Mouse (Mus musculus) heart, postnatal 0 days (tissue): ENCODE measurements around the gene Prss42. TPM values are rescaled to one million over a fixed set of nuclear protein-coding genes. Genes with fewer than 3 reads are reported as not detected.
A peak's percentile ranks its signal among the peaks of the same experiment; 100 is the strongest.

Experiments used
- ATAC-seq: fragments of 200-750 bp; cut with Nextera tagmentation; 2 replicates; pipeline ENCODE4 v1.8.0; 2017; ENCODE audit warnings: low read depth, moderate number of reproducible peaks, moderate library complexity; ENCODE audit not compliant: insufficient read depth
- DNase-seq: peaks from one replicate; pipeline ENCODE4 v3.0.0-alpha.2; 2016; ENCODE audit warnings: low spot score
- H3K27ac ChIP-seq: fragments of 300-500 bp; sonication (generic); 2 replicates; pipeline ENCODE4 v1.5.1; 2014; ENCODE audit warnings: low read depth, mild to moderate bottlenecking
- H3K27me3 ChIP-seq: fragments of 300-500 bp; sonication (generic); 2 replicates; pipeline ENCODE4 v1.6.1; 2014; ENCODE audit warnings: low read length, mixed read lengths; ENCODE audit not compliant: control insufficient read depth, insufficient read depth
- H3K36me3 ChIP-seq: fragments of 300-500 bp; sonication (generic); replicated peaks from 2 replicates; pipeline ENCODE4 v1.6.1; 2014; ENCODE audit warnings: low read length, mixed read lengths; ENCODE audit not compliant: control insufficient read depth, insufficient read depth
- H3K4me1 ChIP-seq: fragments of 300-500 bp; sonication (generic); 2 replicates; pipeline ENCODE4 v1.6.1; 2014; ENCODE audit warnings: antibody characterized with exemption; ENCODE audit not compliant: control insufficient read depth, insufficient read depth
- H3K4me2 ChIP-seq: fragments of 300-500 bp; sonication (generic); 2 replicates; pipeline ENCODE4 v1.6.1; 2014; ENCODE audit warnings: low read depth, mild to moderate bottlenecking, low read length, moderate library complexity
- H3K4me3 ChIP-seq: fragments of 300-500 bp; sonication (generic); 2 replicates; pipeline ENCODE4 v1.5.1; 2014; ENCODE audit warnings: low read depth, low read length
- H3K9ac ChIP-seq: fragments of 300-500 bp; sonication (generic); replicated peaks from 2 replicates; pipeline ENCODE4 v1.6.1; 2014; ENCODE audit warnings: low read depth, low read length, mixed read lengths
- H3K9me3 ChIP-seq: fragments of 300-500 bp; sonication (generic); replicated peaks from 2 replicates; pipeline ENCODE4 v1.6.1; 2016; ENCODE audit warnings: low read length; ENCODE audit not compliant: control insufficient read depth
- CTCF ChIP-seq: IDR thresholded peaks from 2 replicates; pipeline ENCODE4 v1.5.1; 2016; ENCODE audit warnings: antibody characterized with exemption, control low read depth, low read depth
- EP300 ChIP-seq: IDR thresholded peaks from 2 replicates; pipeline ENCODE4 v1.6.1; 2016; ENCODE audit warnings: antibody characterized with exemption, low read depth
- WGBS: fragments of 180-500 bp; shearing (Covaris S2); extraction: QIAGEN DNeasy Blood & Tissue Kit; methylation state at CpG from one replicate; pipeline ENCODE4 v1.1.7; 2014; 5-methylcytosine and 5-hydroxymethylcytosine counted together
- polyA plus RNA-seq: library from polyadenylated mRNA; unstranded; fragments of >200 nt; fragmentation: Nextera tagmentation; extraction: Ambion mirVana; gene quantifications from 2 replicates; pipeline ENCODE4 v1.2.1, GENCODE M21; 2015
- total RNA-seq: library from RNA; depleted of rRNA; stranded (reverse); fragments of >200 nt; gene quantifications from 2 replicates; pipeline ENCODE4 v1.2.3, GENCODE M21; 2014; ENCODE audit warnings: low replicate concordance; rRNA removed

Prss42 gene
- total RNA-seq (not detected in 2 replicates), polyA plus RNA-seq (not detected in 2 replicates)

DNA sequence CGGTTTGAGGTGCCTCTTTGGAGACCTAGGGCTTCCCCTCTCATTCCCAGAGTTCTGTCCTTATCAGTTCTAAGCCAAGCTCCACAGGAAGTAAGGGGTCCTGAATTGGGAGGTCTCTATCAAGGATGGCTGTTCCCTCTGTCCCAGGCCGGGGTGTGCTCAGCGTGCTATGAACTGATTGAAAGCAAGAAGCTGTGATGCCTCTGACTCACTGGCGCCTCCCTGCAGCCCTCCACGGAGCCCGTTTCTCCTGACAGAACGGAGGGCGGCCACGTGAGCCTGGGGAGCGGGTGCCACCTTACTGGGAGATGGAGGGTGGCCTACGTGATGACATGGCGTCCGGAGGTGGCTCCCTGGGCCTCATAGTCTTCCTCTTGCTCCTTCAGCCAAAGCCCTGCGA is at the start of gene Prss42:
Gene Prss42 (plus strand): TSS at position 301 of the 400 bp plus-strand sequence.
- no peak for DNase-seq
- no peak within 1 kb of the TSS for H3K9ac ChIP-seq
- whole genome bisulfite sequencing: 90% methylated on average over 14 of the region's 14 CpGs
- H3K9me3 ChIP-seq: no peaks in the 10 kb centered on the region
- no peaks in the 10 kb centered on the region for H3K27me3 ChIP-seq
- H3K4me3 ChIP-seq: no peak within 1 kb of the TSS
- no peak for TF ChIP-seq CTCF
- TF ChIP-seq EP300: no peak
- no peak within 1 kb of the TSS for H3K4me2 ChIP-seq
- H3K4me1 ChIP-seq: no peaks in the 10 kb centered on the region
- no peak within 1 kb of the TSS for H3K27ac ChIP-seq
- ATAC-seq: no peak
- no peaks in the 10 kb centered on the region for H3K36me3 ChIP-seq

DNA sequence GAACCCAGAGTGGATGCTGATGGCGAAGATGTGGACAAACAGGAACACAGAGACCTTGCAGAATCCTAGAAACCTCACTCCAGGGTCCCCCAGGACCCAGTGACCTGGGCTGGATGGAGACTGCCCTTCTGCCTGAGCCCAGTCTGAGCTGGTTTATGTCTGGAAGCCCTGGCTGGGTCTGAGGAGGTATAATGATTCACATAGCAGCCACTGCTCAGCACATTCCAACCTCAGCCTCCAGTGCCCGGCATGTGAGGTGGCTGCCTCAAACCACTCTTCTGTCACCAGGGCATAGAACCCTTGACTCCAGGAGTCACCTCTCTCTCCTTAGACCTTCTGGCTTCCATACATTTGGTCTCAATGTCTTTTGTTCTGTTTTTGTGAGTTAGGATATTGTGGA is 49.5 kb upstream of the Prss42 start:
- peak; percentile 4 for DNase-seq
- no peak for ATAC-seq
- Histone ChIP-seq H3K27ac (no peak overlapping the region), H3K4me1 (peaks cover 23% of the 10 kb centered on the region), H3K4me3 (no peak overlapping the region), H3K9ac (no peak overlapping the region), H3K9me3 (no peaks in the 10 kb centered on the region), H3K27me3 (peaks cover 15% of the 10 kb centered on the region; the same call in 1 of the 2 replicates), H3K4me2 (no peak overlapping the region), H3K36me3 (no peaks in the 10 kb centered on the region)
- 76% methylated on average over 2 of the region's 2 CpGs for WGBS
- no peak for TF ChIP-seq CTCF
- no peak for TF ChIP-seq EP300

DNA sequence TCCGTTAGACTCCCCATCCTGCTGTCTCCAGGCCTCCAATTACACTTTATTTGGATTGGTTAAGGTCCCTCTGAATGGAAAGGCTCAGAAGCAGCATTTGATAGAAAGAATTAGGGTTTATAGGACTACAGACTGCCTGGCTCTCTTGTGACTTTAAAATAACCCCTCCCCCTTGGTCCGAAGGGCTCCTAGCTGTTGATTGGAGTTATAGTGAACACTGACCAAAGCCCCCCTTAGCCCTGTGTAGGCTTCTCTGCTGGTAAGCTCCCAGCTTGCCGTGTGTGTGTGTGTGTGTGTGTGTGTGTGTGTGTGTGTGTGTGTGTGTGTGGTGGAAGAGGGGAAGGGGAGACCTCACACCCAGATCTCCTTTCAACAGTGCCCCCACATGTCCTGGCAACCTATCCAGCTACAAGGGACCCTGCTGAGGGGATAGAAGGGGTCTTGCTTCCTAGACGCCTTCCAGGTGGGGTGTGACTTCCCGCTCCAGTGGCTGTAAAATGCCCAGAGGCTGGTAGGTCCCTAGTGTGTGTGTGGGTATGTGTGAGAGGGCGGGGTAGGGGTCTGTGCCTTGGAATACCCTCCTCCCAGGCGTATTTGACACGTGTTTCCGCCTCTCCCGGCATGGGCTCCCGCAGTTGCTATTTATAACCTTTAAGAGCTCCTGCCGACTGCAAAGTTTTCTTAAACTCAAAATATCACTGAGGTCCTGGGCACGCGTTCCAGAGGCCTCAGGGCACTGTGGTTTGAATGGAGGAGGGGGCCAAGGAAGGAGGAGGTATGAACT is 47.4 kb upstream of the Prss42 start:
- Histone ChIP-seq H3K4me2 (peak overlapping the region; percentile 32), H3K27ac (peak overlapping the region; percentile 45), H3K9me3 (no peaks in the 10 kb centered on the region), H3K9ac (peak overlapping the region; percentile 31; the same call in 1 of the 2 replicates), H3K4me3 (no peak overlapping the region), H3K27me3 (no peaks in the 10 kb centered on the region), H3K36me3 (no peaks in the 10 kb centered on the region), H3K4me1 (peaks cover 23% of the 10 kb centered on the region)
- WGBS: 12% methylated on average over 14 of the region's 14 CpGs
- peak; percentile 49 for ATAC-seq
- peak; percentile 72 for DNase-seq
- TF ChIP-seq CTCF: no peak
- no peak for TF ChIP-seq EP300

DNA sequence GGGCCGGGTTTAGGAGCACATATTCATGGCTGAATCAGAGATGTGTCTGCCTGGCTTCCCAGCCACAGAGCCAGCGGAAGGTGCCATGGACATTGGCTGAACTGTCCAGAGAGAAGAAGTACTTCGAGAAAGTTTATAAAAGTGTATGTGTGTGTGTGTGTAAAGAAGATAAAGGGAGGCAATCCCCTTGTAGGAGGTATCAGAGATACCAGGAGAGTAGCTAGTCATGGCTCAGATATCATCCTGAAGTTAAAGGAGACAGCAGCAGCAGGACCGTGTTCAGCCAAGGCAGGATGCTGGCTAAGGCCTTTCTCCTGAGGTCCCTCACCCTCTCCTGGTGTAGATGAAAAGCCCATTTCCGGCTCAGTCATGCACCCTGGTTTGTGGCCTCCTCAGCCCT is 46.6 kb upstream of the Prss42 start:
- no peaks in the 10 kb centered on the region for H3K36me3 ChIP-seq
- peak overlapping the region; percentile 32; the same call in 1 of the 2 replicates for H3K4me2 ChIP-seq
- no peak for DNase-seq
- TF ChIP-seq CTCF: no peak
- TF ChIP-seq EP300: no peak
- H3K9me3 ChIP-seq: no peaks in the 10 kb centered on the region
- H3K9ac ChIP-seq: no peak overlapping the region
- H3K4me1 ChIP-seq: peaks cover 23% of the 10 kb centered on the region
- peak overlapping the region; percentile 45; the same call in 1 of the 2 replicates for H3K27ac ChIP-seq
- no peaks in the 10 kb centered on the region for H3K27me3 ChIP-seq
- WGBS: 51% methylated on average over 5 of the region's 5 CpGs
- H3K4me3 ChIP-seq: no peak overlapping the region
- no peak for ATAC-seq

DNA sequence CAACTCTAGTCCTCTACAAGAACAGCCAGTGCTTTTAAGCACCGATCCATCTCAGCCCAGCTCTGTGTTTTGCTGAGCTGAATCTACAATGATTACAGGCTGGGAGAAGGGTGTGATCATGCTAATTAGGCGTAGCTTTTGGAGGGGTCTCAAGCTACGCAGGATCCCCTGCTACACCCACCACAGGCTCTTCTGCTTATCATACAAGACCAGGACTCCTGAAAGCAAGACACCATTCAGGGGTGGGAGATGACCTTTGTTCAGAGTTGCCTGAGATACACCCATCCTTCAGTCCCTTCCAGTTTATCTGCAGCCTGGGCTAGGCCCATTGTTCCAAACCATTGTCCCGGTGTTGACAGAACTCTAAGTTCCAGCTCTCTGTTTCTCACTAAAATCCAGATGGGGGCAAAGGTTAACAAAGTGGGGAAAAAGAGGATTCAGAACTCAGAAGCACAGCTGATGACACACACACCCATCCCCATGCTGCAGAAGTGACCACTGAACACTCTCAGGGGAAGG is 45.0 kb upstream of the Prss42 start:
- no peak for TF ChIP-seq CTCF
- TF ChIP-seq EP300: no peak
- peaks cover 23% of the 10 kb centered on the region for H3K4me1 ChIP-seq
- 68% methylated on average over 4 of the region's 4 CpGs for WGBS

More for the DNA sequence above, 45.0 kb upstream of the Prss42 start:
- H3K36me3 ChIP-seq: no peaks in the 10 kb centered on the region
- DNase-seq: no peak
- no peak overlapping the region for H3K27ac ChIP-seq
- H3K27me3 ChIP-seq: no peaks in the 10 kb centered on the region
- H3K9ac ChIP-seq: no peak overlapping the region
- H3K4me3 ChIP-seq: no peak overlapping the region
- H3K4me2 ChIP-seq: no peak overlapping the region
- ATAC-seq: no peak
- H3K9me3 ChIP-seq: no peaks in the 10 kb centered on the region
